Mouse (Mus musculus): ENCODE measurements around the gene 2310007B03Rik. TPM values are rescaled to one million over a fixed set of nuclear protein-coding genes. Genes with fewer than 3 reads are reported as not detected.

The 2310007B03Rik gene
- total and polyA plus RNA-seq, 3 experiments, result not detected

GRCm38 (mm10) chr1:93150907-93151661 lies 9.7 kb downstream of the 2310007B03Rik start:
- no peak for DNase-seq (ENCODE audit: low read depth, low spot score)
- Histone ChIP-seq H3K79me2 (ENCODE audit: control insufficient read depth, insufficient read depth, low read length, poor library complexity) (no peaks in the 10 kb centered on the region), H3K9me3 (replicated peaks; ENCODE audit: insufficient read depth, low read length) (no peaks in the 10 kb centered on the region), H3K27me3 (ENCODE audit: control insufficient read depth in 1 of 2, insufficient read depth in 2 of 2, low read length in 2 of 2) (no peaks in the 10 kb centered on the region), H3K4me3 (ENCODE audit: control insufficient read depth in 1 of 2, insufficient read depth in 1 of 2, low read depth in 2 of 2, low read length in 2 of 2) (no peak overlapping the region), H3K4me1 (ENCODE audit: control insufficient read depth in 1 of 2, insufficient read depth in 2 of 2, low read length in 2 of 2) (no peaks in the 10 kb centered on the region), H3K27ac (ENCODE audit: control insufficient read depth, low read depth, low read length) (no peak overlapping the region), H3K9ac (ENCODE audit: control insufficient read depth, low read depth, low read length, poor library complexity, severe bottlenecking) (no peak overlapping the region), H3K36me3 (ENCODE audit: control insufficient read depth in 1 of 2, insufficient read depth in 2 of 2, low read length in 2 of 2) (no peaks in the 10 kb centered on the region)
- TF ChIP-seq NRF1 (IDR thresholded peaks at IDR 0.05; ENCODE audit: insufficient read depth, low read depth, low read length, poor library complexity, severe bottlenecking) (no peak), TAL1 (IDR thresholded peaks at IDR 0.05; ENCODE audit: low read length) (no peak), GATA1 (IDR thresholded peaks at IDR 0.05; ENCODE audit: low read depth, low read length) (no peak), ZMIZ1 (IDR thresholded peaks at IDR 0.05; ENCODE audit: low read depth, low read length) (no peak), CHD1 (IDR thresholded peaks at IDR 0.05; ENCODE audit: low read depth, low read length) (no peak), HCFC1 (IDR thresholded peaks at IDR 0.05; ENCODE audit: low read depth, low read length) (no peak), MAX (IDR thresholded peaks at IDR 0.05; ENCODE audit: low read length) (no peak)

- Histone ChIP-seq H3K36me3 (ENCODE audit: control insufficient read depth in 1 of 2, insufficient read depth in 2 of 2, low read length in 2 of 2) (no peaks in the 10 kb centered on the region), H3K27ac (ENCODE audit: control insufficient read depth, low read depth, low read length) (no peak overlapping the region), H3K27me3 (ENCODE audit: control insufficient read depth in 1 of 2, insufficient read depth in 2 of 2, low read length in 2 of 2) (no peaks in the 10 kb centered on the region), H3K9ac (ENCODE audit: control insufficient read depth, low read depth, low read length, poor library complexity, severe bottlenecking) (no peak overlapping the region), H3K4me3 (ENCODE audit: control insufficient read depth in 1 of 2, insufficient read depth in 1 of 2, low read depth in 2 of 2, low read length in 2 of 2) (no peak overlapping the region), H3K4me1 (ENCODE audit: control insufficient read depth in 1 of 2, insufficient read depth in 2 of 2, low read length in 2 of 2) (no peaks in the 10 kb centered on the region), H3K79me2 (ENCODE audit: control insufficient read depth, insufficient read depth, low read length, poor library complexity) (no peaks in the 10 kb centered on the region), H3K9me3 (replicated peaks; ENCODE audit: insufficient read depth, low read length) (no peaks in the 10 kb centered on the region)
- DNase-seq (ENCODE audit: low read depth, low spot score), result no peak
- TF ChIP-seq USF2 (IDR thresholded peaks at IDR 0.05; ENCODE audit: borderline replicate concordance in 1 of 2, insufficient read depth in 1 of 2, low read depth in 1 of 2, low read length in 2 of 2) (no peak), MXI1 (IDR thresholded peaks at IDR 0.05; ENCODE audit: low read depth, low read length) (no peak), ETS1 (IDR thresholded peaks at IDR 0.05; ENCODE audit: low read depth, low read length) (no peak), ZKSCAN1 (IDR thresholded peaks at IDR 0.05; ENCODE audit: low read depth, low read length) (no peak), POLR2AphosphoS5 (IDR thresholded peaks at IDR 0.05; ENCODE audit: borderline replicate concordance, low read depth, low read length) (no peak), POLR2A (IDR thresholded peaks at IDR 0.05; ENCODE audit: control insufficient read depth in 1 of 2, insufficient read depth in 1 of 2, low read depth in 1 of 2, low read length in 2 of 2, poor library complexity in 1 of 2) (no peak), BHLHE40 (IDR thresholded peaks at IDR 0.05; ENCODE audit: borderline replicate concordance, low read depth, low read length) (no peak), GATA1 (IDR thresholded peaks at IDR 0.05; ENCODE audit: low read depth, low read length) (no peak), MYC (IDR thresholded peaks at IDR 0.05; ENCODE audit: low read depth, low read length) (no peak), TBP (IDR thresholded peaks at IDR 0.05; ENCODE audit: low read depth, low read length) (no peak), TAL1 (IDR thresholded peaks at IDR 0.05; ENCODE audit: low read length) (no peak), KAT2A (conservative IDR thresholded peaks at IDR 0.05; ENCODE audit: low read depth, low read length) (no peak), EP300 (IDR thresholded peaks at IDR 0.05; ENCODE audit: low read depth in 1 of 2, low read length in 2 of 2) (no peak), MAFK (IDR thresholded peaks at IDR 0.05; ENCODE audit: borderline replicate concordance, low read depth, low read length) (no peak), SIN3A (IDR thresholded peaks at IDR 0.05; ENCODE audit: low read length) (no peak), GABPA (IDR thresholded peaks at IDR 0.05; ENCODE audit: low read depth, low read length) (no peak), RCOR1 (IDR thresholded peaks at IDR 0.05; ENCODE audit: low read depth, low read length) (no peak), E2F4 (IDR thresholded peaks at IDR 0.05; ENCODE audit: borderline replicate concordance, low read depth, low read length) (no peak)
Observed at GRCm38 (mm10) chr1:93144176-93144575, 16.6 kb downstream of the 2310007B03Rik start.

All from MEL (cell line).